Mouse (Mus musculus) CD4-positive, CD25-positive, alpha-beta regulatory T cell, adult 2 months (primary cell): ENCODE data around the gene Necab3.

Source experiments
- DNase-seq: peaks from one replicate; pipeline ENCODE4 v3.0.0-alpha.2; 2012; ENCODE audit warnings: low read depth, low spot score

The Necab3 gene

GRCm38 (mm10) chr2:154543567-154544347, 14.9 kb downstream of the Necab3 start:
- no peak for DNase-seq

DNA sequence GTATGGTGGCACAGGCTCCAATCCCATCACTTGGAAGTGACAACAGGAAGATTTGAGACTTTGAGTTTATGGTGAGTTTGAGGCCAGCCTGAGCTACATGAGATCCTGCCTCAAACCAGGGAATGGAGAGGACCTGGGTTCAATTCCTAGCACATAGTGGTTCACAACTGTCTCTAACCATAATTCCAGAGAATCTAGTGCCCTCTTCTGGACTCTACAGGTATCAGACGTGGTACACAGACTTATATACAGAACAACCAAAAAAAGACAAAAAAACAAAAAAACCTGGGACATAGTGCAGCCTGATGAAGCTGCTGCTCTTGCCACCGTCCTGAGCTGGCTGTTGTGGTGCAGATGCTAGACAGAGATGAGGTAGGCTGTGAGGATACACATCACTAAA, 17.1 kb downstream of the Necab3 start:
- no peak for DNase-seq

GRCm38 (mm10) chr2:154539720-154540119, 19.0 kb downstream of the Necab3 start:
- DNase-seq = peak; percentile 38

DNA sequence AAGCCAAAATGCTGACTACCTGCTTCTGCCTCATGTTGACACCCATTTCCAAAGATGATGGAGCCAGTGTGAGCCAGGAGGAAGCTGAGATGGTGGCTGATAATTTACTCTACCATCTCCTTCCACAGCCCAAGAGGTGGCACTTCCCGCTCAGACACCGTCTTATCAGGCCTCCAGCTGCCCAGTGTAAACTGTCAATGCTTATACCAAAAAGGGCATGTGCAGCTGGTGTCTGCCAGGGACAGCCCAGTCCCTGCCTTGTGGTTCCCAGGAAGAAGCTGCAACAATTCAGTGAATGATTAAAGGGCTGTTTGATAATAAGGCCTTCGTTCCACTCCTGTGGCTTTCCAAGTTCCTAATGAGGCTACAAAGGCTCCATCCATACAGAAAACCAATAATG, 20.0 kb downstream of the Necab3 start:
- DNase-seq = no peak

DNA sequence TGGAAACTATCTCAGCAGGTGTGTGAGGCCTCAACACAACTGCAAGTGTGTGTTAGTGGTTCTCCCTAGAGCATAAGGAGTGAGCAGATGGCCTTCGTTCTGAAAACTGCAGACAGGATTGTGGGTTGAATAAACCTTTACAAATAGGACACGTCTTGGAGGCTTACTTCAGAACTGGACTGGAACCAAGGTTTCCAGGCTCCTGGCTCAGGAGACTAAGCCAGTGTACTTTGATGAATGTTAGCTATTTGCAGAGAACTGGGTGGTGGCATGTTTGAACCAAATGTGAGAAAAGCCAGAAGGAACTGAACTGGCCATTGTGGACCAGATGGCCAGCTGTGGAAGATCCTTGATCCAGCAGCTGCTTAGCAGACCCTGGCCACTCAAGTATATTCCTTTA, 20.4 kb downstream of the Necab3 start:
- no peak for DNase-seq

GRCm38 (mm10) chr2:154534704-154535270, 23.9 kb downstream of the Necab3 start:
- no peak for DNase-seq

DNA sequence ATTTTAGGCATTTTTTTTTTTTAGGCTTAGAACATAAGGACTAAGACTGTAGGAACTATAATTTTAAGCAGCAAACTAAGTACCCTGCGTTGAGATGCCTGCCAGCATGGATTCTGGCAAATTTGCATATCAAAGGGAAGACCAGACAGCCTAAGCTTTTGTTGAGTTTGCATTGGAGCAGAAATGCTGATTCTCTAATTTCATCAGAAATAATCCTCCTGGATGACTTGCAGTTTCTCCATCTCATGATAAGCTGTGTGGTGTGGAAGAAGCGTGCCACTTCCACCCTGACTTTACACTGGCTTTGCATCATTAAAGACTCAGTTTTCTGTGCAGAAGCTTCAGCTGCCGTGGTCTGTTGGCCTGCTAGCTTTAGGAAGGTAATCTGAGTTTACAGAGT, 25.8 kb downstream of the Necab3 start:
- no peak for DNase-seq

- DNase-seq = no peak
These were observed 32.2 kb downstream of the Necab3 start for GRCm38 (mm10) chr2:154526531-154526930.

GRCm38 (mm10) chr2:154525285-154525684, 33.4 kb downstream of the Necab3 start:
- DNase-seq = no peak

- DNase-seq = no peak
These were observed 36.4 kb downstream of the Necab3 start for GRCm38 (mm10) chr2:154522334-154522733.

DNA sequence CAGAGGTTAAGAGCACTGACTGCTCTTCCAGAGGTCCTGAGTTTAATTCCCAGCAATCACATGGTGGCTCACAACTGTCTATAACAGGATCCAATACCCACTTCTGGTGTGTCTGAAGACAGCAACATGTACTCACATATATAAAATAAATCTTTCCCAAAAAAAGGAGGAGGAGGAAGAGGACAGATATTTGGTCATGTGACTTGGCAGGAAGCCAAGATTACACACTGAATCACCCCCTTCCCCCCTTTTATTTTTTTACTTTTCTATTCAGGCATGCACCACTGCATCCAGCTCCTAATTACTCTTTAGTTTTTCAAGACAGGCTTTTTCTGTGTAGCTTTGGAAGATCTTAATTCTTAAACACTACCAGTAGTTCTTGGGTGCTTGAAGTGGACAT, 37.2 kb downstream of the Necab3 start:
- DNase-seq = no peak

DNA sequence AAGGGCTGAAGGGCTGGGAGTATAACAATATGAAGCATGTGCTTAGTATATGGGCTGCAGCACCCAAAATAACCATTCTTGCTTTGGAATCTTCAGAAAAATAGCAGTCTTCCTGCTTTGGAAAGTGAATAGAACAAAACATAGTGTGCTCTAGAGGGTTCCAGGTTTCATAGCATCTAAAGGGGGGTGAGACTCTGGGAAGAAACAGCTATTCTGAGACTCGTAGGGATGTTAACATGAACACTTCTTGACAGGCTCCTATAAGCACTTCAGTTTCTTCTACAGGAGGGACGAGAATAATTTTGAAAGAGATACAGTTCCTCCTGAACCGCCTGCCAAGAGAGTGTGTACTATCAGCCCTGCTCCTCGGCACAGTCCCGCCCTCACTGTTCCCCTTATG, 41.3 kb downstream of the Necab3 start:
- no peak for DNase-seq

- no peak for DNase-seq
These were observed 41.7 kb downstream of the Necab3 start for GRCm38 (mm10) chr2:154516944-154517343.

DNA sequence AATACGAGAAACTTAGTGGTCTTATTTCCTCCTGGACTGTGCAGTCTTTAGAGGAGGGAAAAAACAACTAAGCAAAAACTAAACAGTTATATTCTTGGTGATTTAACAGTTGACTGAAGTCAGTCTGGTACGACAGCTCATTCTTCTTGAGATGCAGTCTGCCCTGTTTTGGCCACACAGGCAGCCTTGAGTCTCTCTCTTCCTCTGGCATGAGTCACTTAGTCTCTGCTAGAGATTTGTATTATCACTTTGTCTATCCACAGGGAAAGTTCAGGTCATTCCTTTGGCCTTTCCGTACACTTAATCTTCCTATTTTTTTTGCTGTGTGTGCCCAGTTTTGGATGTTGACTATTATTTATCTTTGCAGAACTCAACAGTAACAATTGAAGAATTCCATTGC, 48.5 kb downstream of the Necab3 start:
- DNase-seq = no peak

- DNase-seq = no peak
These were observed 50.2 kb downstream of the Necab3 start for GRCm38 (mm10) chr2:154508450-154508849.

- peak; percentile 8 for DNase-seq
These were observed 51.0 kb downstream of the Necab3 start for GRCm38 (mm10) chr2:154507566-154508283.

DNA sequence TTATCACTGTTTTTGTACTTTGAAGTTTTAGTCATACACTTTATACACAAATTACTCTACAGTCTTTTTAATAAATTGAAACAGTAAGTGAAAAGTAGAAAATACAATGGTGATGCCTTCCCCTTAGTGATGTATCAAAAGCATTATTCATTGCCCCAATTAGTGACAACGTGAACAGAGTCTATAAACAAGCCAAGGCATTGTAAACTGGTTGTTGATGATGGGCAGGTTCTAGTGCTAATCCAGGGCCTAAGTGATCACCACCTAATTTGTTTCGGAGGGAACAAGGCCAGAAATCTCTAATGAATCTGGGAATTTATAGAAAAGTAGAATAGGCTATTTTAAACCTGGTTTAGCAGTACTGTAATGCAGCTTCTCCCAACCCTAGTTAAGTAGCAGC, 51.6 kb downstream of the Necab3 start:
- no peak for DNase-seq

- DNase-seq = no peak
These were observed 57.9 kb downstream of the Necab3 start for GRCm38 (mm10) chr2:154500758-154501157.

DNA sequence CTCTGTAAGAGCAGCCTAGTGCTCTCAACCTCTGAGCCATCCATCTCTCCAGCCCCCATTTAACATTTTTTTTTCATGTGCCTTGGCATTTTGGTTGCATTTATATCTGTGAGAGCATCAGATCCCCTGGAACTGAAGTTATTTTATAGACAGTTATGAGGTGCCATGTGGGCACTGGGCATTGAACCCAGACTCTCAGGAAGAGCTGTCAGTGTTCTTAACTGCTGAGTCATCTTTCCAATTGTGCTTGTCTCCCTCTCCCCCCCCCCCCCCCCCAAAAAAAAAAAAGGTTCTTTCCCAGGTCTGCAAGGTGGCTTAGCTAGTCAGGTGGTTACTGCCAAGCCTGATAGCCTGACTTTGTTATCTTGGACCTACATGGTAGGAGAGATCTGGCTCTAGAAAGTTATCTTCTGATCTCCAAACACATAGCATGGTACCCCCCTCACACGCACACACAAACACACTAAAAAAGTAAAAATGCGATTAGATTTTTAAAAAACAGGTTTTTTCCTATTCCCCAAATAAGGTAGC, 58.9 kb downstream of the Necab3 start:
- no peak for DNase-seq

- no peak for DNase-seq
These were observed 60.1 kb downstream of the Necab3 start for GRCm38 (mm10) chr2:154498571-154498970.

DNA sequence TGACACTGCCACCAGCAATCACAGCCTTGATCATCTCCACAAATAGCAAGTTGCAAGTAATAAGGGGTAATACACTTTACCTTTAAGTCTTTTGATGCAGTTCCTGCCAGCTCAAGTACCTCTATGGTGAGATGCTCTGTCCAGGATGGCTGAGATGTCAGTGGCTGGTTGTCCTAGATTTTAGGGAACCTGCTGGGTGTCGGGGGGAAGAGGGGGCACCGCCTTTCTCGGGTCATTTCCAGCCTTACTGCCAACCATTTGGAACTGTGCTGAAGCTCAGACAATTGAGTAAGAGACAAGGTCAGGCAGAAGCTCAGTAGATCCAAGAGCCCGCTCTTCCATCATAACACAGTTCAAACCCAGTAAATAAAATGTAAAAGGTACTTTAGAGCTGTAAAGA, 63.7 kb downstream of the Necab3 start:
- no peak for DNase-seq
